Mouse (Mus musculus) heart, adult 2 months (tissue): Measurements from ENCODE around the gene Tsr3.

Source experiments
- CTCF ChIP-seq: fragments of 200-600 bp; IDR thresholded peaks from 2 replicates; pipeline ENCODE4 v1.8.1; 2022; ENCODE audit warnings: antibody characterized with exemption, mild to moderate bottlenecking, moderate library complexity
- POLR2A ChIP-seq: fragments of 200-500 bp; IDR thresholded peaks from 2 replicates; pipeline ENCODE4 v1.6.1; 2011; ENCODE audit warnings: mild to moderate bottlenecking, low read depth, low read length, control low read depth; ENCODE audit not compliant: insufficient read depth

GRCm38 (mm10) chr17:25235635-25236034, 4.3 kb upstream of the Tsr3 start:
- TF ChIP-seq POLR2A (no peak), CTCF (no peak)
